Mouse (Mus musculus): ENCODE results near the gene Themis3.

- TF ChIP-seq POLR2A (IDR thresholded peaks at IDR 0.05; ENCODE audit: insufficient read depth, low read depth, low read length) (no peak), CTCF (IDR thresholded peaks at IDR 0.05; ENCODE audit: insufficient read depth, low read depth, low read length) (no peak)
These were observed at the start of gene Themis3 for GRCm38 (mm10) chr17:66594435-66594834.

All from olfactory bulb, adult 2 months (tissue).